Mouse (Mus musculus): Measurements from ENCODE around the gene Tmem233.

DNA sequence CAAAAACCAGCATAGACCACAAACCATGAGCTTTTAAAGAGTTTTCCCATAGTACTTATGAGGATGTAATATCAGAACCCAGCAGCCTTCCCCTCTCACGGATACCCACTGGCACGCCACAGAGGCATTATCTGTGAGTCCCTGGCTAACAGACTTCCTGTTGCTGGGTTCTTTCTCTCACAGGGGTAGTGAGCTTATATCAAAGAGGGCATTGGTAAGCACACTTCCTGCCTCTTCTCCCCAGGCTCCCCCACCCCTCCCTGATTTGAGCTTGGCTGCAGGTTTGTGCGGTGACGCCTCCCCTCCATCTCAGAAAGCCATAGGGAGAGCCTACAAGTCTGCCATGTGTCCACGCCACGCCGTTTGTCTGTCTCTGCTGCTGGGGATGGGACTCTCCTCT lies 54.0 kb downstream of the Tmem233 start:
- TF ChIP-seq CTCF (IDR thresholded peaks at IDR 0.05; ENCODE audit: control insufficient read depth, insufficient read depth, low read length) (no peak), POLR2A (IDR thresholded peaks at IDR 0.05; ENCODE audit: borderline replicate concordance, control insufficient read depth, low read depth, low read length) (no peak)
